11 mouse cellular contexts compared by ENCODE assay signal in genomic region chr19:59071979-59072378, GRCm38 (mm10).
"Had no signal": no experiment of that assay in that cellular context is flagged by ENCODE, and none has a peak within 500 bp of the region (broad histone marks: within the 10 kb centered on the region; RNA-seq: fewer than 3 reads in every experiment).

No protein-coding gene starts in this region.

- H3K27ac ChIP-seq: kidney, embryonic 15.5 days; limb, embryonic 15.5 days; liver, embryonic 13.5 days; midbrain, embryonic 12.5 days; neural tube, embryonic 15.5 days had no signal

- H3K4me2 ChIP-seq: kidney, embryonic 15.5 days; limb, embryonic 15.5 days; liver, embryonic 13.5 days; midbrain, embryonic 12.5 days; neural tube, embryonic 15.5 days had no signal

- DNase-seq: kidney, adult 2 months; kidney, postnatal 14 days; liver, embryonic 13.5 days; thymus, postnatal 36 days had no signal

- H3K9ac ChIP-seq: kidney, embryonic 15.5 days; limb, embryonic 15.5 days; liver, embryonic 13.5 days; midbrain, embryonic 12.5 days; neural tube, embryonic 15.5 days had no signal

- H3K36me3 ChIP-seq: kidney, embryonic 15.5 days; limb, embryonic 15.5 days; liver, embryonic 13.5 days; midbrain, embryonic 12.5 days; neural tube, embryonic 15.5 days had no signal

- H3K9me3 ChIP-seq: kidney, embryonic 15.5 days; limb, embryonic 15.5 days; liver, embryonic 13.5 days; megakaryocyte, embryonic 14.5 days; midbrain, embryonic 12.5 days; neural tube, embryonic 15.5 days had no signal

- ATAC-seq: intestine, embryonic 16.5 days had no signal

- H3K4me3 ChIP-seq: kidney, embryonic 15.5 days; limb, embryonic 15.5 days; liver, embryonic 13.5 days; megakaryocyte, embryonic 14.5 days; midbrain, embryonic 12.5 days; myocyte; neural tube, embryonic 15.5 days had no signal
